ENCODE assay signal across 8 mouse cellular contexts in genomic region chr3:86919641-86920342, GRCm38 (mm10). TPM values are rescaled to one million over a fixed set of nuclear protein-coding genes. Genes with fewer than 3 reads are reported as not detected.
A peak's percentile ranks its signal among the peaks of the same experiment; 100 is the strongest.
DNase-seq lines count a peak whose midpoint lies in the region; ATAC-seq lines count a peak whose summit lies in the region.

No protein-coding gene starts in this region.

- peaks cover 40% of the 10 kb centered on the region for H3K4me1 ChIP-seq in forebrain, embryonic 15.5 days
- peaks cover 10% of the 10 kb centered on the region; the same call in 1 of the 2 replicates for H3K4me1 ChIP-seq in kidney, embryonic 16.5 days (ENCODE audit: insufficient read depth, low read length)

- H3K9me3 ChIP-seq in forebrain, embryonic 15.5 days, result no peaks in the 10 kb centered on the region
- H3K9me3 ChIP-seq in kidney, embryonic 16.5 days (ENCODE audit: low read length), result no peaks in the 10 kb centered on the region

- under 1% methylated on average over 61 of the region's 61 CpGs for WGBS in forebrain, embryonic 15.5 days
- under 1% methylated on average over 61 of the region's 61 CpGs for WGBS in kidney, embryonic 16.5 days

- H3K36me3 ChIP-seq in forebrain, embryonic 15.5 days, result peaks cover 4% of the 10 kb centered on the region; the same call in 1 of the 2 replicates
- no peaks in the 10 kb centered on the region for H3K36me3 ChIP-seq in kidney, embryonic 16.5 days (ENCODE audit: insufficient read depth, low read length)

- peak overlapping the region; percentile 97 for H3K9ac ChIP-seq in forebrain, embryonic 15.5 days (replicated peaks)
- H3K9ac ChIP-seq in kidney, embryonic 16.5 days (replicated peaks; ENCODE audit: low read length), result peak overlapping the region; percentile 83

- peak; percentile 61 for DNase-seq in retina, embryonic 14.5 days (ENCODE audit: low spot score)
- no peak for DNase-seq in retina, postnatal 1 day
- peak; percentile 78 for DNase-seq in cerebellum, adult 11-12 months
- peak; percentile 20 to 29 for DNase-seq in lung, postnatal 4 days
- peak; percentile 51 for DNase-seq in right cerebral cortex, postnatal 4 days
- DNase-seq in urinary bladder, postnatal 10 days (ENCODE audit: low spot score), result no peak

- H3K27ac ChIP-seq in forebrain, embryonic 15.5 days (replicated peaks), result peak overlapping the region; percentile 97
- H3K27ac ChIP-seq in kidney, embryonic 16.5 days (ENCODE audit: low read length), result no peak overlapping the region

- peak overlapping the region; percentile 88 for H3K4me3 ChIP-seq in forebrain, embryonic 15.5 days
- peak overlapping the region; percentile 78 for H3K4me3 ChIP-seq in kidney, embryonic 16.5 days (ENCODE audit: low read length)

- ATAC-seq in forebrain, embryonic 15.5 days (replicated peaks), result peak; percentile 53
- ATAC-seq in kidney, embryonic 16.5 days (ENCODE audit: low FRiP score, low TSS enrichment), result peak; percentile 46

- no peaks in the 10 kb centered on the region for H3K27me3 ChIP-seq in forebrain, embryonic 15.5 days
- H3K27me3 ChIP-seq in kidney, embryonic 16.5 days (ENCODE audit: insufficient read depth, low read length), result peaks cover 20% of the 10 kb centered on the region; the same call in 1 of the 2 replicates

- peak overlapping the region; percentile 78 for H3K4me2 ChIP-seq in forebrain, embryonic 15.5 days (replicated peaks)
- peak overlapping the region; percentile 93 for H3K4me2 ChIP-seq in kidney, embryonic 16.5 days (replicated peaks; ENCODE audit: low read depth, low read length)

RNA-seq across cellular contexts. Expression of gene Dclk2, which starts 0.9 kb away (rescaled TPM):
- 99.9 and 106 TPM in 2 replicates for polyA plus RNA-seq in forebrain, embryonic 15.5 days (2015; fragmentation: Nextera tagmentation; extraction: Ambion mirVana)
- polyA plus RNA-seq in kidney, embryonic 16.5 days (2015; fragmentation: Nextera tagmentation; extraction: Ambion mirVana), result 3.4 and 4.0 TPM in 2 replicates

Comparison
In these comparisons a context has a peak if more than half of its experiments do, and no peak if none do; other contexts are left out.
1. DNase-seq: peak in retina, embryonic 14.5 days (single experiment), cerebellum, adult 11-12 months (single experiment), lung, postnatal 4 days (2 of 2) and right cerebral cortex, postnatal 4 days (single experiment); none in retina, postnatal 1 day (single experiment) and urinary bladder, postnatal 10 days (single experiment).
2. RNA of gene Dclk2, which starts 0.9 kb away (polyA plus RNA-seq): 99.9 to 106 TPM in forebrain, embryonic 15.5 days; 3.4 to 4.0 TPM in kidney, embryonic 16.5 days; every median in the first group is over 10 times any median in the second.